In genomic region chr6:120193174-120193573, GRCm38 (mm10) we compare ENCODE assay signal across 8 mouse cellular contexts.
DNase-seq lines count a peak whose midpoint lies in the region; ATAC-seq and TF ChIP-seq lines count a peak whose summit lies in the region.

No protein-coding gene starts in this region.

- TF ChIP-seq POLR2A in embryonic fibroblast, embryonic 13.5 days (IDR thresholded peaks at IDR 0.05; ENCODE audit: low read depth, low read length), result no peak

- H3K27ac ChIP-seq in forebrain, embryonic 11.5 days (ENCODE audit: low read depth, low read length), result no peak overlapping the region
- no peak overlapping the region for H3K27ac ChIP-seq in forebrain, embryonic 13.5 days
- peak overlapping the region; percentile 54; the same call in 1 of the 2 replicates for H3K27ac ChIP-seq in embryonic fibroblast, embryonic 13.5 days (ENCODE audit: insufficient read depth, low read length)
- H3K27ac ChIP-seq in heart, embryonic 16.5 days (ENCODE audit: low read length), result peak overlapping the region; percentile 26; the same call in 1 of the 2 replicates

- no peak for ATAC-seq in forebrain, embryonic 11.5 days (replicated peaks; ENCODE audit: low FRiP score)
- ATAC-seq in forebrain, embryonic 13.5 days, result no peak
- ATAC-seq in heart, embryonic 16.5 days (replicated peaks; ENCODE audit: extremely low read depth, insufficient read depth, low FRiP score), result peak; percentile 11; the same call in 1 of the 2 replicates

- no peak overlapping the region for H3K9ac ChIP-seq in forebrain, embryonic 11.5 days (ENCODE audit: low read length)
- no peak overlapping the region for H3K9ac ChIP-seq in forebrain, embryonic 13.5 days
- no peak overlapping the region for H3K9ac ChIP-seq in heart, embryonic 16.5 days (ENCODE audit: low read length)

- H3K4me3 ChIP-seq in forebrain, embryonic 11.5 days (ENCODE audit: low read depth, low read length), result no peak overlapping the region
- H3K4me3 ChIP-seq in forebrain, embryonic 13.5 days, result no peak overlapping the region
- no peak overlapping the region for H3K4me3 ChIP-seq in embryonic fibroblast, embryonic 13.5 days (ENCODE audit: insufficient read depth, low read length)
- no peak overlapping the region for H3K4me3 ChIP-seq in heart, embryonic 16.5 days (ENCODE audit: low read length)

- WGBS in forebrain, embryonic 11.5 days, result 19% methylated on average over 5 of the region's 5 CpGs
- 18% methylated on average over 5 of the region's 5 CpGs for WGBS in forebrain, embryonic 13.5 days
- 19% methylated on average over 5 of the region's 5 CpGs for WGBS in heart, embryonic 16.5 days

- peak; percentile 78 for DNase-seq in forebrain, embryonic 11.5 days (ENCODE audit: low spot score)
- peak; percentile 86 for DNase-seq in adrenal gland, postnatal 25 days
- peak; percentile 78 to 83 for DNase-seq in layer of hippocampus, postnatal 14 days (ENCODE audit: low spot score in 2 of 2)
- DNase-seq in lung, postnatal 36 days, result peak; percentile 96
- DNase-seq in skeletal muscle tissue, adult 2 months (ENCODE audit: low read depth, low spot score), result peak; percentile 90

- H3K4me2 ChIP-seq in forebrain, embryonic 11.5 days (ENCODE audit: low read depth, low read length, severe bottlenecking), result no peak overlapping the region
- H3K4me2 ChIP-seq in forebrain, embryonic 13.5 days, result no peak overlapping the region
- H3K4me2 ChIP-seq in heart, embryonic 16.5 days (ENCODE audit: low read depth, low read length), result peak overlapping the region; percentile 16

- H3K9me3 ChIP-seq in forebrain, embryonic 11.5 days (ENCODE audit: control insufficient read depth, low read length), result no peaks in the 10 kb centered on the region
- H3K9me3 ChIP-seq in forebrain, embryonic 13.5 days (replicated peaks), result no peaks in the 10 kb centered on the region
- H3K9me3 ChIP-seq in heart, embryonic 16.5 days (replicated peaks; ENCODE audit: control insufficient read depth, low read length), result no peaks in the 10 kb centered on the region

- no peaks in the 10 kb centered on the region for H3K27me3 ChIP-seq in forebrain, embryonic 11.5 days (ENCODE audit: control insufficient read depth, insufficient read depth, low read length)
- peaks cover 13% of the 10 kb centered on the region for H3K27me3 ChIP-seq in forebrain, embryonic 13.5 days
- H3K27me3 ChIP-seq in heart, embryonic 16.5 days (ENCODE audit: control insufficient read depth, insufficient read depth, low read length), result no peaks in the 10 kb centered on the region

- H3K4me1 ChIP-seq in forebrain, embryonic 11.5 days (replicated peaks; ENCODE audit: control insufficient read depth, insufficient read depth, low read length), result peaks cover 11% of the 10 kb centered on the region
- peaks cover 14% of the 10 kb centered on the region for H3K4me1 ChIP-seq in forebrain, embryonic 13.5 days
- peaks cover 12% of the 10 kb centered on the region for H3K4me1 ChIP-seq in embryonic fibroblast, embryonic 13.5 days (ENCODE audit: control insufficient read depth, insufficient read depth, low read length)
- peaks cover 26% of the 10 kb centered on the region for H3K4me1 ChIP-seq in heart, embryonic 16.5 days (ENCODE audit: control insufficient read depth, insufficient read depth, low read length)

- H3K36me3 ChIP-seq in forebrain, embryonic 11.5 days (ENCODE audit: control insufficient read depth, insufficient read depth, low read length), result no peaks in the 10 kb centered on the region
- no peaks in the 10 kb centered on the region for H3K36me3 ChIP-seq in forebrain, embryonic 13.5 days (ENCODE audit: poor library complexity, severe bottlenecking)
- no peaks in the 10 kb centered on the region for H3K36me3 ChIP-seq in heart, embryonic 16.5 days (ENCODE audit: control insufficient read depth, insufficient read depth)

- peak; percentile 82 for TF ChIP-seq CTCF in embryonic fibroblast, embryonic 13.5 days (IDR thresholded peaks at IDR 0.05; ENCODE audit: borderline replicate concordance, insufficient read depth, low read length)

Comparison
In these comparisons a context has a peak if more than half of its experiments do, and no peak if none do; other contexts are left out.
1. H3K27ac ChIP-seq: peak in embryonic fibroblast, embryonic 13.5 days (single experiment) and heart, embryonic 16.5 days (single experiment); none in forebrain, embryonic 11.5 days (single experiment) and forebrain, embryonic 13.5 days (single experiment).
2. Peak in every context shown above with its lines, with median percentiles within 50 percentile points of each other: DNase-seq.